Mouse (Mus musculus) hindbrain, embryonic 13.5 days (tissue): ENCODE measurements around the gene Ublcp1. TPM values are rescaled to one million over a fixed set of nuclear protein-coding genes. Genes with fewer than 3 reads are reported as not detected.

Source experiments
- ATAC-seq: fragments of 200-750 bp; cut with Nextera tagmentation; 2 replicates; pipeline ENCODE4 v1.8.0; 2017; ENCODE audit warnings: moderate TSS enrichment; ENCODE audit not compliant: low FRiP score
- H3K27ac ChIP-seq: fragments of 300-500 bp; sonication (generic); 2 replicates; pipeline ENCODE4 v1.5.1; 2015; ENCODE audit warnings: inconsistent platforms, mild to moderate bottlenecking, moderate library complexity
- H3K27me3 ChIP-seq: fragments of 300-500 bp; sonication (generic); 2 replicates; pipeline ENCODE4 v1.6.1; 2015; ENCODE audit warnings: mild to moderate bottlenecking, inconsistent platforms
- H3K36me3 ChIP-seq: fragments of 300-500 bp; sonication (generic); 2 replicates; pipeline ENCODE4 v1.6.1; 2015; ENCODE audit warnings: mild to moderate bottlenecking, inconsistent platforms
- H3K4me1 ChIP-seq: fragments of 300-500 bp; sonication (generic); replicated peaks from 2 replicates; pipeline ENCODE4 v1.6.1; 2015; ENCODE audit warnings: inconsistent platforms
- H3K4me2 ChIP-seq: fragments of 300-500 bp; sonication (generic); 2 replicates; pipeline ENCODE4 v1.6.1; 2015; ENCODE audit warnings: inconsistent platforms, mild to moderate bottlenecking, moderate library complexity
- H3K4me3 ChIP-seq: fragments of 300-500 bp; sonication (generic); 2 replicates; pipeline ENCODE4 v1.5.1; 2015; ENCODE audit warnings: mild to moderate bottlenecking, inconsistent platforms
- H3K9ac ChIP-seq: fragments of 300-500 bp; sonication (generic); 2 replicates; pipeline ENCODE4 v1.6.1; 2015; ENCODE audit warnings: mild to moderate bottlenecking, inconsistent platforms
- H3K9me3 ChIP-seq: fragments of 300-500 bp; sonication (generic); 2 replicates; pipeline ENCODE4 v1.6.1; 2016; ENCODE audit warnings: inconsistent platforms
- WGBS: fragments of 180-500 bp; shearing (Covaris S2); methylation state at CpG from one replicate; pipeline ENCODE4 v1.1.7; 2015; 5-methylcytosine and 5-hydroxymethylcytosine counted together
- polyA plus RNA-seq: library from polyadenylated mRNA; unstranded; fragments of >200 nt; fragmentation: Nextera tagmentation; extraction: Ambion mirVana; gene quantifications from 2 replicates; pipeline ENCODE4 v1.2.1, GENCODE M21; 2015

Gene Ublcp1
- polyA plus RNA-seq, 1 experiment from 2014 or later, result 60.1 TPM

DNA sequence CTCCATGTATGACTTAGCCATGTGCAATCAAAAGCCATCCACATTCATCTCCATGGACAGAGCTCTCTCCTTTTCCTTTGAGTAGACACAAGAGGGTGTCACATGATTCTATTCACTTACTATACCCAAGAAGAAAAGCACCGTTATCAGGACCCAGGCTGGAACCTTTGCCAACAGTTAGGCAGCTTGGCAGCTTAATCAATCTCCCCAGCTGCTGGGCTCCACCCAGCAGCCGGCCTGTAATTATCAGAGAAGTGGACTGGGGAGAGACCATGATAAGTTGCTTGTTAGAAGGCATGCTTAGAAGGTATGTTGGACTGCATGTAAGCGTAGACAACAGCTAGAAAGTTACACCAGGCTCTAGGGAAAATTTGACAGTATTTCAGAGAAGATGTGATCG, 38.6 kb upstream of the Ublcp1 start:
- H3K36me3 ChIP-seq, result no peaks in the 10 kb centered on the region
- H3K27ac ChIP-seq, result no peak overlapping the region
- H3K9me3 ChIP-seq, result no peaks in the 10 kb centered on the region
- H3K4me1 ChIP-seq, result no peaks in the 10 kb centered on the region
- no peak overlapping the region for H3K4me3 ChIP-seq
- 63% methylated on average over 4 of the region's 4 CpGs for WGBS
- no peak for ATAC-seq
- H3K9ac ChIP-seq, result no peak overlapping the region
- H3K4me2 ChIP-seq, result no peak overlapping the region
- H3K27me3 ChIP-seq, result no peaks in the 10 kb centered on the region

DNA sequence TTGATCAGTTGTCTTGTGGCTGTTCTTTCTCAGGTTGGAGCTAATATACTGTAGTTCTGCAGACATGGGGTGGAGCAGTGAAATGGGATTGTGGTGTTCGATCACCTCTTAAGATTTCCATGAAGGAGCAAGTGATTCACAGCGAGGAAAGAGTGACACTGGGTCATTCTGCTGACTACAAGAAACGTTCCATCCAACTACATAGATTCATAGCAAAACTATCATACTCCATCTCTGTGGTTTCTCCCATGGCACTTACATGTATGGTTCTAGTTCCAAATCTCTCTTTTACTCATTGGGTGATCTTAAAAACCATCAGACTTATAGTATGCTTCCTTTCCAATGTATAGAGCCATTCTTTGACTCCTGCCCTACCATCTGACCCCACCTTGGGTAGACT, 34.5 kb upstream of the Ublcp1 start:
- 89% methylated on average over 3 of the region's 3 CpGs for WGBS

DNA sequence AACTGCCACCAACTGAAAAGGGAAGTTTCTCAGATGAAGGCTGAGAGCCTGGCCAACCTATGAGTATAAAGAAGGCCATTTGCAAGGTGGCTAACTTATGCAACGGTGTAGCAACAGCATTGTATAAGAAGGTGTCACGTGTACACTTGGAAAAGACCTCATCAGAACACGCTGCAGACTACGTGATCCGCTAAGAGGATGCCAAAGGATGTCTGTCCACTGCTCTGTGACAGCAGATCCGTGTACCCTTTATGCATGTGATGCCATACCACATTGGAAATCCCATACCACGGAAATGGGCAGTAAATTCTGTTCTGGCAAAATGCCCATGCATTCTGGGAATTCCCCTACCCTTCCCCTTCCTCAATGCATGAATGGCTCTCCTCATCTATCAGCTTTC, 33.8 kb upstream of the Ublcp1 start:
- H3K27ac ChIP-seq, result no peak overlapping the region
- 94% methylated on average over 7 of the region's 7 CpGs for WGBS
- H3K4me3 ChIP-seq, result no peak overlapping the region
- no peaks in the 10 kb centered on the region for H3K36me3 ChIP-seq
- H3K9ac ChIP-seq, result no peak overlapping the region
- no peak overlapping the region for H3K4me2 ChIP-seq
- H3K9me3 ChIP-seq, result no peaks in the 10 kb centered on the region
- ATAC-seq, result no peak
- no peaks in the 10 kb centered on the region for H3K4me1 ChIP-seq
- H3K27me3 ChIP-seq, result no peaks in the 10 kb centered on the region

More for the DNA sequence above, 34.5 kb upstream of the Ublcp1 start:
- no peak for ATAC-seq
- Histone ChIP-seq H3K9me3 (no peaks in the 10 kb centered on the region), H3K36me3 (no peaks in the 10 kb centered on the region), H3K4me2 (no peak overlapping the region), H3K27me3 (no peaks in the 10 kb centered on the region), H3K4me3 (no peak overlapping the region), H3K27ac (no peak overlapping the region), H3K4me1 (no peaks in the 10 kb centered on the region), H3K9ac (no peak overlapping the region)

DNA sequence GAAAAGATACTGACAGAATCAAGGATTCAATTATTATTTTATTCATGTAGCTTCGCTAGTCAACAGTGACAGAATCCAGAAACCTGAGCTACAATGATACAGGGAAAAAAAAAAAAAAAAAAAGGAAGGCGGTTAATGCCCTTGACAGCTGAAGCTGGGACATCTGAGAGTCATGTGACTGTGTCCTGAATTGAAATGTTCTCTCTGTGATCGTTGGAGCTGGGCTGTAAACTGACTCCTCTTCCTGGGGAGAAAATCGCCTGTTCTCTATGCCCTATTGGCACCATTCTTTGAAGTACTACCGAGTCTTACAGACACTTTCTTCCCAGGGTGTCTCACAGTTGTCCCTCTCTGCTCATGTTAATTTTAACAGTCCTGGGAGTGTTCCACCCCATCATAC, 32.6 kb upstream of the Ublcp1 start:
- 55% methylated on average over 4 of the region's 5 CpGs for WGBS
- Histone ChIP-seq H3K4me2 (no peak overlapping the region), H3K4me3 (no peak overlapping the region), H3K9me3 (no peaks in the 10 kb centered on the region), H3K9ac (no peak overlapping the region), H3K36me3 (no peaks in the 10 kb centered on the region), H3K4me1 (no peaks in the 10 kb centered on the region), H3K27me3 (no peaks in the 10 kb centered on the region), H3K27ac (no peak overlapping the region)
- ATAC-seq, result no peak

DNA sequence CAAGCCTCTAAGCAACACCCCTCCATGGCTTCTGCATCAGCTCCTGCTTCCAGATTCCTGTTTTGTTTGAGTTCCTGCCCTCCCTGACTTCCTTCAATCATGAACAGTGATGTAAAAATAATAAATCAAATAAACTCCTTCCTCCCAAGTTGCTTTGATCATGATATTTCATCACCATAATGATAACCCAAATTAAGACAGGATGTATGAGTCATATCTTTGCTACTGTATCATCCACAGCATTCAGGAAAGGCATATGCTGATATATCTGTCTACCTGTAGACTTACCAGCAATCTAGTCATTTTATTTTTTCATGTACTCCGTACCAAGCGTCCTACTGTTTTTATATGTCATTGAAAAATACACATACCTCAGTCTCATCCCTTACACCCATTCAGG, 31.2 kb upstream of the Ublcp1 start:
- H3K27me3 ChIP-seq, result no peaks in the 10 kb centered on the region
- no peak for ATAC-seq
- H3K9me3 ChIP-seq, result no peaks in the 10 kb centered on the region
- H3K9ac ChIP-seq, result no peak overlapping the region
- no peak overlapping the region for H3K4me2 ChIP-seq
- 91% methylated on average over 2 of the region's 2 CpGs for WGBS
- no peaks in the 10 kb centered on the region for H3K4me1 ChIP-seq
- no peak overlapping the region for H3K4me3 ChIP-seq
- no peak overlapping the region for H3K27ac ChIP-seq
- no peaks in the 10 kb centered on the region for H3K36me3 ChIP-seq

DNA sequence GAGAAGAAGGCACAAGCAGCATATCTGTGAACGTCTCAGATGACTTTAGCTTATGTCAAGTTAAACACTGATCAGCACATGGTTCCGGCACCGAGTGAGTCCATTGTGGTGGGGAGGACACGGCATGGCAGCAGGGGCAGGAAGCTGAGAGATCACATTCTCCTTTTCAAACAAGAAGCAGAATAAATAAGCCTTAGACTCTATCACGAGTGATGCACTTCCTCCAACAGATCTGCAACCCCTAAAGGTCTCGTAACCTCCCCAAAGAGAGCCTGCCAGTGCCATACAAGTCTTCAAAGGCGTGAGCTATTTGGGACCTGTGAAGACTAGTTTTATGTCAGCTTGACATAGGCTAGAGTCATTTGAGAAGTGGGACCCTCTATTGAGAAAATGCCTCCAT, 30.7 kb upstream of the Ublcp1 start:
- H3K36me3 ChIP-seq, result no peaks in the 10 kb centered on the region
- H3K27me3 ChIP-seq, result no peaks in the 10 kb centered on the region
- no peaks in the 10 kb centered on the region for H3K9me3 ChIP-seq
- H3K4me3 ChIP-seq, result no peak overlapping the region
- 82% methylated on average over 7 of the region's 7 CpGs for WGBS
- no peak overlapping the region for H3K9ac ChIP-seq
- no peak for ATAC-seq
- H3K4me2 ChIP-seq, result no peak overlapping the region
- no peak overlapping the region for H3K27ac ChIP-seq
- no peaks in the 10 kb centered on the region for H3K4me1 ChIP-seq

DNA sequence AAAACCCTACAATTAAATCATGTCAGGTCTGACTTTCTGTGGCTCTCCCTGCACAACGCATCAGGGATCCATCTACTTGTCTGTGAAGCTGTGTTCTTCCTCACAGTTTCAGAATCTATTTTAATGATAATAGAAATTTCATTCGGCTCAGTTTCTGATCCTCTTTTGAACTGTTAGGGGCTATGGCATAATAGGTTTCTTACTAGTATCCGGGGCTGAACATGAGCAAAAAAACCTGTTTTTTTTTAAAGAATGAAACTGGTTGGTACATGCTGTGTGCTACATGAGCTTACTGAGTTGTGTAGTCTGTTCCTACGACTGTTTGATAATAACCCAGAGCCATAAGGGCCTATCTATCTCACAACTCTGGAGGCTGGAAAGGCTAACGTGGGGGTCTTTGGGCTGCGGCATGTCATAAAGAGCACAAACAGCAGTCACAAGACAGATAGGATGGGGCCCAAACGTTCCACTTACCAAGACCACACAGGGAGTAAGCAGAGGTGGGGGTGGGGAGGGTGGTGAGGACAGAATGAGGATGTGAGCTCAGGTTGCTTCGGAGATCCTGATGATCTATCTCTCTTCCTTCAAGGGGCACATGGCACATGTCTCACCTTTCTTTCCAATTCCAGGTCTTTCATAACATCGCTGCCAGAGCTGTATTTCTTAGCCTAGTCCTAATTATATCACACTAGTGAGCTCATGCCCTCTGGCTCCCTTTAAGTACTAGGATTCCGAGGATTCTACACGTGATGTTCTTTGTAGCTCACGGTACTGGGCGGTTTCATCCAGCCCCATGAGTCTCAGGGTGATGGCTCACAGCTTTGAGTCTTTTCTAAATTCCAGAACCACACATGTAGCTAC, 28.3 kb upstream of the Ublcp1 start:
- WGBS, result 77% methylated on average over 13 of the region's 13 CpGs
- Histone ChIP-seq H3K4me2 (no peak overlapping the region), H3K27me3 (no peaks in the 10 kb centered on the region), H3K4me3 (no peak overlapping the region), H3K27ac (no peak overlapping the region), H3K4me1 (no peaks in the 10 kb centered on the region), H3K9me3 (no peaks in the 10 kb centered on the region), H3K36me3 (no peaks in the 10 kb centered on the region), H3K9ac (no peak overlapping the region)
- ATAC-seq, result no peak

DNA sequence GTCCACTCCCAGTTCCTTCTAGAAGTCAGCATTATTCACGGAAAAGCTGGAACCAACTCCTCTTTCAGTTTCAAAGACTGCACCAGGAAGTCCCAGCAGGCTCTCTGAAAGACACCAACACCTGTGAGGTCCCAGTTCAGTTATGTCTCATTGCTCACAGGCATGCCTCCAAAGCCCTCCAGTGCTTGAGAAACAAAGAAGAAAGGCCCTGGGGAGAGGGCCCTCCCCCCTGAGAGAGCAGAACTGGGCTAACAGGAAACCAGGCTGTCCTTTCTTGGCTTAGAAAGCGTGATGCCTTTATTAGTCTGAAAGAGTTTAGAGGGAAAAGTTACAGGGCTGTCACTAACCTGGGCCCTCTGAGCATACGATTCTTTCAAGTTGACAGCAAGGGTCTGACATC, 25.9 kb upstream of the Ublcp1 start:
- H3K27ac ChIP-seq, result no peak overlapping the region
- no peaks in the 10 kb centered on the region for H3K27me3 ChIP-seq
- H3K36me3 ChIP-seq, result no peaks in the 10 kb centered on the region
- no peak overlapping the region for H3K4me3 ChIP-seq
- no peaks in the 10 kb centered on the region for H3K4me1 ChIP-seq
- 56% methylated on average over 3 of the region's 3 CpGs for WGBS
- no peak overlapping the region for H3K4me2 ChIP-seq
- no peak overlapping the region for H3K9ac ChIP-seq
- H3K9me3 ChIP-seq, result no peaks in the 10 kb centered on the region
- ATAC-seq, result no peak

DNA sequence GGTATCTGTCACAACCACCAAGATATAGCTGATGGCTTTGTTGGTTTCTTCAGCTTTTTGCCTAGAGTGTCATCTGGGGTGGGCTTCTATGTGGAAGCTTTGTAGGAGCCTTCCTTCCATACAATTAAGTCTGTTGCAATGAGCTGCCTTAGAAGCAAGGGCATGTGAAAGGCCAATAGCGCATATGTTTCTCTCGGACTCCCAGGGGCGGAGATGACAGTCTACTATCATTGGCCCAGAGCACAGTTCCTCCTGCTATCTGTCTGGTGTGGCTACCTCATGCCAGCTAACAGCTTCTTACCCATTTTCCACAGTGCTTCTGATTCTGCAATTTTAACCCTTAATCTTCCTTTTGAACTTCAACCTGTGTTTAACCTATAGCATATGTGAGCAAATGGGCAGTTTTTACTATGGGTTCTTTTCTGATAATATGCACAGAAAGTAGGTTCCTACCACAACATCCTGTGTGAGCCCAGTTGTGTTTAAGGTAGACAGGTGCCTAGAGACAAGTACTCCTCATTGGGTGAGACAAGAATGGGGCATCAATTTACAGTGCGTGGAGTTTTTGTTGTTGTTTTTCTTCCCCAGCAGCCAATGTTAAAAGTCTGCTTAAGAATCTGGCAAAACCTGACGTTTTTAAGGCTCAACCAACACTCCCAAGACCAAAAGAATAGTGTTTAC, 24.5 kb upstream of the Ublcp1 start:
- WGBS, result 89% methylated on average over 5 of the region's 5 CpGs
- Histone ChIP-seq H3K9ac (no peak overlapping the region), H3K9me3 (no peaks in the 10 kb centered on the region), H3K4me1 (no peaks in the 10 kb centered on the region), H3K4me2 (no peak overlapping the region), H3K4me3 (no peak overlapping the region), H3K36me3 (no peaks in the 10 kb centered on the region), H3K27ac (no peak overlapping the region), H3K27me3 (no peaks in the 10 kb centered on the region)
- no peak for ATAC-seq

DNA sequence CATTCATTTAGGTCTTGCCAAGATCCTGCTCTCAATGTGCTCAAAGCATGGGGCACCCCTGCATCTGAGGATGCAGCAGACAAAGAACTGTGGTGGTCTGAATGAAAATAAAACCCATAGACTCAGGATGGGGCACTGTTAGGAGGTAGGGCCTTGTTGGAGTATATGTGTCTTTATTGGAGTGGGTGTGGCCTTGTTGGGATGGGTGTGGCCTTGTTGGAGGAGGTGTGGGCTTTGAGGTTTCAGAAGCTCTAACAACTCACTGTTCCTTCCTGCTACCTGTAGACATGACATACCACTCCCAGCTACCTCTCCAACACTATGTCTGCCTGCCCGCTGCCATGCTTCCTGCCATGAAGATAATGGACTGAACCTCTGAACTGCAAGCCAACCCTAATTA, 18.8 kb upstream of the Ublcp1 start:
- H3K27me3 ChIP-seq, result no peaks in the 10 kb centered on the region
- no peak overlapping the region for H3K27ac ChIP-seq
- H3K4me3 ChIP-seq, result no peak overlapping the region
- no peak for ATAC-seq
- H3K4me2 ChIP-seq, result no peak overlapping the region
- WGBS, result 100% methylated on average over 1 of the region's 1 CpGs
- H3K4me1 ChIP-seq, result no peaks in the 10 kb centered on the region
- no peaks in the 10 kb centered on the region for H3K9me3 ChIP-seq
- no peak overlapping the region for H3K9ac ChIP-seq
- no peaks in the 10 kb centered on the region for H3K36me3 ChIP-seq

DNA sequence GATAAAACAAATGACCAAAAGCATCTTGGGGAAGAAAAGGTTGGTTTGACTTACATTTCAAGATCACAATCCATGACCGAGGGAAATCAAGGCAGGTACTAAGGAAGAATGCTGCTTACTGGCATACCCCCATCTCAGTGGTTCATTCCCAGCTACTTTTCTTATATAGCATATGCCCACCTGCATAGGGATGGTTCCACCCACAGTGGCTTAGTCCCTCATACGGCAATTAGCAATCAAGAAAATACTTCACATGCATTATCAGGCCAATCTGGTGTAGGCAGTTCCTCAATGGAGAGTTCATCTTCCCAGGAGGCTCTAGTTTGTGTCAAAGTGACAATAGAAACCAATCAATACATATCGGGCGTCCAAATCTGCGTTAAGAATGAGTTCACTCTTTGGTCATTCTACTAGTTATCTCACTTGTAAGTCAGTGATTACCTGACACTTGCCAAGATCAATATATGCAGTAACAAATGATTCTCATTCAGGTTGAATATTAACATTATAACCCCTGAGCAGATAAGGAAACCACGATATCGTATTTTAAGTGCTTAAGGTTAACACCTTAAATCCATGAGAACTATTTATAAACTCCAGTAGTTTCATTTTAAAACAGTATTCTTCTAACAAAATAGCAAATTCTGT, 14.9 kb upstream of the Ublcp1 start:
- no peak overlapping the region for H3K9ac ChIP-seq
- WGBS, result 91% methylated on average over 7 of the region's 7 CpGs
- ATAC-seq, result no peak
- no peaks in the 10 kb centered on the region for H3K36me3 ChIP-seq
- no peaks in the 10 kb centered on the region for H3K9me3 ChIP-seq
- H3K4me3 ChIP-seq, result no peak overlapping the region
- no peaks in the 10 kb centered on the region for H3K27me3 ChIP-seq
- no peak overlapping the region for H3K27ac ChIP-seq
- no peak overlapping the region for H3K4me2 ChIP-seq
- no peaks in the 10 kb centered on the region for H3K4me1 ChIP-seq

DNA sequence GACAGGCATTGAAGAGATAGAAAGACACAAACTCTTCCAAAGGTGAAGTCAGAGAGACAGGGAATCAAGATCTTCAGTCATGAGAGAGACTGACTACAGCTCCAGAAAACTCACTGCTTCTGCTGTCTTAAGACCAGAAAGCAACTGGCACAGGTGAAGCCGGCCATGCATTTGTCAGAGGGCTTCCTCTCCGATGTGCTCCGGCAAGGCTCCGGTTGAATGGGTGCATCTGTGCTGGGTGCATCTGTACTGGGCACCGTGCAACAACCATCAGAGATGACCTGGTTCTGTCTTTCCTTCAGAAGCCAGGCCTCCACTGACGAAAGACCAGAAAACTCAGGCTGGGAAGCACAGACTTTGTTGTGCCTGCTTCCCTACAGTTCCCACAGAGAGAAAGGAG, 9.9 kb upstream of the Ublcp1 start:
- 90% methylated on average over 6 of the region's 6 CpGs for WGBS
- ATAC-seq, result no peak
- no peaks in the 10 kb centered on the region for H3K4me1 ChIP-seq

More for the DNA sequence above, 9.9 kb upstream of the Ublcp1 start:
- Histone ChIP-seq H3K36me3 (no peaks in the 10 kb centered on the region), H3K9ac (no peak overlapping the region), H3K4me2 (no peak overlapping the region), H3K4me3 (no peak overlapping the region), H3K27ac (no peak overlapping the region), H3K27me3 (no peaks in the 10 kb centered on the region), H3K9me3 (no peaks in the 10 kb centered on the region)
